Mouse (Mus musculus) cerebellum, adult 18-20 months (tissue): Measurements from ENCODE around the gene Ldhd.

Source experiments
- DNase-seq, 2 experiments: peaks; one replicate each; pipeline ENCODE4 v3.0.0; 2021

Gene Ldhd

DNA sequence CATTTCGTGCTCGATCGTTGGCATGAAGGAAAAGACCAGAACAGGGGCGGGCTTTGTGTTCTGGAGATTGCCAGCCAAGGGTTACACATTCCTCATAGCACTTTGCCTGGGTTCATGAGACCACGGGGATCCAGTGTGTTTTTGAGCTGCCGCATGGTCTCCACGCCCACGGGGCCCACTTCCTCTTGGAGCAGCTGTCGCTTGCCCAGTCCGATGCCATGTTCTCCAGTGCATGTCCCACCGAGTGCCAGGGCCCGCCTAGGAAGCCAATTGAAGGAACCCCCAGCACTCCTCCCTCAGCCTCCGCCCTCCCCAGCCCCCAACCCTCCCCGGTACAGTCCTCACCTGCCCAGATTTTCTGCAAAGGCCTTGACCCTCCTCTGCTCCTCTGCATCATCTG, 3.2 kb downstream of the Ldhd start:
- DNase-seq = no peak

DNA sequence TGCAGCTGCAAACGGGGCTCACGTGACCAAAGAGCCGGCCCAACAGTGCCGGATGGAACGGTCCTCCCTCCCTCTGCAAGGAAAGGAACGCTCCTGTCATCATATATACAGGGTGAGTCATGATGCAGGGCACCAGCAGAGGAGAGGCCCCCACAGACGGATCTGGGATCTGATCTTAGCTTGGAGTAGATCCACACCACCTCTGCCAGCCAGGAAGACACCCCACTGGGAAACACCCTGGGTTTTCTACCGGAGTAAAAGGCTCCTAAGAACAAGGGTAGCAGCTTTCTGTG, 3.7 kb downstream of the Ldhd start:
- DNase-seq = peak; percentile 24 to 26

DNA sequence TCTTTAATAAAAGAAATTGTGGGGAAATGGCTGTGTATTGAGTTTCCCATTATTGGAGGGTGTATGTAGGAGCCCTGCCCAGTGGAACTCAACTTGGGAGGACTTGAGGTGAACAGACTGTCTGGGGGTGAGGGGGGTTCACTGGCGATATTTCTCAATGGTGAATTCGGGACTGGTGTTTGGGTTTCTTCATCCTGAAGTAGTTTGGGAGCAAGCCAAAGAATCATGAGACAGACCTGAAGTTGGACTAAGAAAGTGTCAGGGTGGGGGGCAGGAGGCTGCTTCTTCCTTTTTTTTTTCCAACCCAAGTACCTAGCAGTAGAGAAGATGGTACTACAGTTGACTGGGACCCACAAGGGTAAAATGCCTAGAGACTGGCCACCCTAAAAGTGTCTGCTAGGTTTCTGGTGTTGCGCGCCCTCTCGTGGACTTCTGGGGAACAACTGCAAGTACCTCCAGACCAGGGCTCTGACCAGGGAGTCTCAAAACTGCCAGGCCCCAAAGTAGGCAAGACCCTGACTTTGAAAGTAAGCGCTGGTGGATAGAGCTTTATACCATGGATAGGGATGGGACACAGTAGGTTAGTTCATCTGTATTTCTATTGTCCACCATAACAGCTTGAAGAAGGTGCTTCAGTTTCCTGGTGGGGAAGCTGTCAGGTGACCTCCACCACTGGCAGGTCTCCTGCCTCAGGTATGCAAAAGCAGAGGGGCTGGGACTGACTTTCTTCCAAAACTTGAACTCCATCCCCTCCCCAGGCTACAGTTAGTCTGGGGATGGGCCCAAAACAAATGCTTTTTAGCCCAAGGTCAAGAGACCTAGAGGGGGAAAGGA, 4.3 kb downstream of the Ldhd start:
- DNase-seq = peak; percentile 80 to 86

DNA sequence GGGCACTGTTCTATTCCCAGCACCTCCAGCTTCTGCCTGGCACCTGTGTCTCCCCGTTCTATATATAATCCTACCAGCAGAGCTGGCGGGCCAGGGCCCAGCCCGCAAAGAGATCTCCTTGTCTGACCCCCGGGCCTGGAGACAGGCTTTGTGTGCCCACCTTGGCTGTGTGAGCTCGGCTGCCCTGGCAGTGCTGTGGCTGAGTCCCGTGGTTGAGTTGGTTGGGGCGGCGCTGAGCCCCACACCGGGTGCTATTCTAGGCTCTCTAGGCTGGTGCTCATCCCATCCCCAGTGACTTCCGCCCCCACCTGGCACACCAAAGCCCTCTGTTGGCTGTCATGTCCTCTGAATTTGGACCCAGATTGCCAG, 5.3 kb downstream of the Ldhd start:
- peak; percentile 45 to 57 for DNase-seq

DNA sequence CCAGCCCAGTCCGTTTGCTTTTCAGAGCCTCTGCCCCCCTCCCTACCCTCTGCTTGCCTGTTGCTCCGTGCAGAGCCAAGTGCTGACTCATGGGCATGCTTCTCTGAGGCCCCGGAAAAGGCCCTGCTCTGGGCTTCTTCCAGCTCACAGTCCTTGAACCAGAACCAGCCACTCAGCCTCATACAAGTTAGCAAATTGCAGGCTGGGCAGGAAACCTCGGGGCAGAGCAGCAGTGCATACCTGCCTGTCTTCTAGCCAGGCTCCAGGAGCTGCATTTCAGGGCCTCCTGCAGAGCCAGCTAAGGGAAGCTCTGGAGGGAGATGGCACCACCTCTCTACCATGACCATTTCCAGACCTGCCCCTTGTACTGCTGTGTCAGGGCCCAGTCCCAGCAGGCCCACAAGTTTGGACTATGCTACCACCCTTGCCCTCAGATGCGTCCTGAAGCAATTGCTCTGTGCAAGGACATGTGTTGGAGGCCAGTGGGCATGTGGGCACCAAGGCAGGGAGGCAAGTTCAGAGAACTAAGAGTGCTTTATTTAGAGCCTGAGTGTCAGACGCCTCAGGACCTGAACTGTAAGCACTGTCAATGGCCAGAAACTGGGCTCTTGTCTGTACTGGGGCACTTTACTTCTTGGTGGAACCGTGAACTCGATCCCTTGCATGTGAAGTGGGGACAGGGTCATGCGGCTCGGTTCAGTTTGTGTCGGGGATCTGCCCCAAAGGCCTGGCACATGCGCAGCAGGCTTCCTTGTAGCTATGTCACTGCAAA, 5.9 kb downstream of the Ldhd start:
- DNase-seq = peak; percentile 75 to 86

DNA sequence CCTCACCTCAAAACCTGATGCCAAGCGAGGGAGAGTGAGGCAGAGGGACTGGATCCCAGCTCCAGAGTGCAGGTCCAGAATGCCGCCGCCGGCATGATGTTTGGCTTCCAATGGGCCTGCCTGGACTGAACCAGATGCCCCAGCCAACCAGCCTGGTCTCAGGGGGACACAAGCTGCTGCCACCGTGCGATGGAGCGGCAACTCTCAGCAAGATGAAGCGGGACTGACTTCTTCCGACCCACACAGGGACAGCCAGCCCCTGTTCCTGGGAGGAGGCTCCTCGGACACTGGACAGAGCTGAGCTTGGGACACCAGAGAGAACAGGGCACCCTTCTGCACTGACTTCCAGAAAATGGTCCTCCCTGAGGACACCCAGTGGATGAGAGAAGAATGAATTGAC, 7.6 kb downstream of the Ldhd start:
- DNase-seq = no peak

DNA sequence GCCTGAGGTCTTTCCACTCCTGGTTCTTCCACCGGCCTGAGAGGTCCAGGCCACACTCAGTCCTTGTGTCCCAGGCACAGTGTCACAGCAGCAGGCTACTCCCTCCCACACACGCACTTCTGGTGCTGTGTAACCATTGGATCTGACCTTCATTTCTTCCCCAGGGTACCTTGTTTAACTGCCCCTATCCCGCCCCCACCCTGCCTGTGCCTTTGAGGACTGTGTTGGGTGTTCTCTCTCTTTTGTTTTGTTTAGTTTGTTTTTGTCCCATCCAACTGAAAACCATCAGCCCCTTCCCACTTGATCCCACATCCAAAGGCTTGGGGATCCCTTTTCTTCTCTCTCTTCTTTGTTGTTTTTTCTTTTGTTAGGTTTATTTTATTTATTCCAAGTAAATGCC, 8.1 kb downstream of the Ldhd start:
- DNase-seq = no peak

DNA sequence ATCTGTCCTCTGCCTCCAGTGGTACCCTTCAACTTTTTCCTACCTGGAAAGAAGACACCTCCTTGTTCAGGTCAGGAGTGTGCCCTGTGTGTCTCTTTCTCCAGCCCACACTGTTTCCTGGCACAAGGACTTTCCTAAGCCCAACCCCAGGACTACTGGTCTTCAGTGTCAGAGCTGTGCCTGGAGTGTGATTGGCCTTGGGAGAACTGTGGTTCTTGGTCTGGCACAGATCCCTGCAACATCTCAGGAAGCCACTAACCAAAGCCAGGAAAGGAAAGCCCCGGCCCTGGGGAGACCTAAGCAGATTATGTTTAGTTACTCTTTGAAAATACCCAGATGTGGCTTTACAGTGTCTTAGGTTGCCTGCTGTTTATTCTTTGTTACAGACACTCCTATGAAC, 10.2 kb downstream of the Ldhd start:
- DNase-seq = no peak

DNA sequence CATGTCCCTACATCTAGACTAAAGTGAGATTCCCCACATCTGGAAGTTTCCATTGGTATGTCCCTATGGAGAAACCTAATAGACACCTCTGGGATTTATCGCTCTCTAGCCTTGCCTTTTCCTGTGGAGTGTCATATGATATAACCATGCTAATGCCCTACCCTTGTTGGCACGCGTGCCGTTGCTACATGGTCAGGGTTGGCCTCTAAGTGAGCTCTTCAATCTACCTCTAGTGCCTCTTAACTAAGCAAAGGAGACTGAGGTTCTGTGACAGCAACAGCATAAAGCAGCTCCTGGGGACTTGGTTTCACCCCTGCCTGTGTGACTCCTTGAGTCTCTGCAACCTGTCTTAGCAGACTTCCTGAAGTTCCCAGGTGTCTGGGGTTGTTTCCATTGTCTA, 11.9 kb downstream of the Ldhd start:
- no peak for DNase-seq

DNA sequence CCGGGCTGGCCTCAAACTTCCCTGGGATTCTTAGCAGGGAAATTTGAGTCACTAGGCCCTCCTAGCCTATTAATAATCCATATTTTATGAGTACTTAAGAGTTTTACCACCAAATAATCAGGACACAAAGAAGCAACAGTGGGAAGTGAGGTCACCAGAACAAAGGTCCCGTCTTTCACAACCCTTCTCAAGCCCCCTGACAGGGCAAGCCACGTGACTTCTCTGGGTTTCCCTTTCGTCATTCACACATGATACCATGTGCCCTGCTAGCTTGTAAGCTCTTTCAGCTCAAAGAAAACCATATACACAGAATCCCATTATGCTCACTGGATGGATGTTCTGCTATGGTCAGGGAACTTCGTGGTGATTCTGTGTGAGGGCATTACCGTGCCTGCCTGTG, 12.4 kb downstream of the Ldhd start:
- DNase-seq = no peak

DNA sequence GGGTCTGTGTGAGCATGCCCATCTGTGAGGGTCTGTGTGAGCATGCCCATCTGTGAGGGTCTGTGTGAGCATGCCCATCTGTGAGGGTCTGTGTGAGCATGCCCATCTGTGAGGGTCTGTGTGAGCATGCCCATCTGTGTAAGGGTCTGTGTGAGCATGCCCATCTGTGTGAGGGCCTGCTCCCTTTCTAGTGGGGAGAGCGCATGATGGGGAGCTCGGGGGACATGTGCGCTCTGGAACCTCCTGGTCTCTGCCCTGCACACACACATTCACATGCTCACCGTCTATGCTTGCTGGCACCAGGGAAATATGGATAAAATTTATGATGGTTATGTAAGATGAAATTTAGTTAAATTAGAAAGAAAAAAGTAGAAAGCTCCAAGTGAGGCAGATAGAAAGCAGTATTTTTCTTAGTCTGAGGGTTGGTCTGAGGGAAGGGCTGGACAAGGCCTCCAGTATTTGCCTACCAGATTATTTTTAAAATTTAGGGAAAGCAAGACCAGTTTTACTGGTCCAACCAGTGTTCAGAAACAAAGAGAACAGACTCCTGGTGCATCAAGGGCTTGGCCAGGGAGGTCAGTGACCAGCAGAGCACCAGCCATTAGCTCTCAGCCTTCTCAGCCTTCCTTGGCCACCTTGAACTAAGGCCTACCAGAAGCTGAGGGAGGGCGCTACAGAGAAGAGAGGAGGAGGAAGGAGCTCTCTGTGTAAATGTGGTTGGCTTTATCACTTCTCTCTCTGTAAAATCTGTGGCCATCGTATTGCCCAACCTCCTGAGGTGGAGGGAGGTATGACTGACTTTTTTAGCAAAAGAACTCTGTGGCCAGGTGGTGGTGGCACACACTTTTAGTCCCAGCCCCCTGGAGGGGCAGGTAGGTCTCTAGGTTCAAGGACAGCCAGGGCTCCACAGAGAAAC, 15.1 kb downstream of the Ldhd start:
- DNase-seq = no peak

DNA sequence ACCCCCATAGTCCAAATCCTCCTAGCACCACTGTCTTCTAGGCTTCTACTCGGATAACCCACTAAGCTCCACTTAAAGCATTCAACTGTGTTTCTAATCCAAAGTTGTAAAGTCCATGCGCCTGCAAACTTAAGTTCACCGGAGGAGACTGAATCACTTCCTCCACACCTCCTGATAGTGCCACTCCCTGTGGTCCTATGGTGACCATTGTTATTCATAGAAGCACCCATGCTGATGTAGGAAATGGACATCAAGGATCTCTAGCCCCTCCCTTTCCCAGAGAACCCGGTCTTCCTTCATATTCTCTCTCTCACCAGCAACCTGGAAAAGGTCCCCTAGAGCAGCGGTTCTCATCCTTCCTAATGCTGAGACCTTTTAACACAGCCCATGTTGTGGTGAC, 17.0 kb downstream of the Ldhd start:
- DNase-seq = no peak

DNA sequence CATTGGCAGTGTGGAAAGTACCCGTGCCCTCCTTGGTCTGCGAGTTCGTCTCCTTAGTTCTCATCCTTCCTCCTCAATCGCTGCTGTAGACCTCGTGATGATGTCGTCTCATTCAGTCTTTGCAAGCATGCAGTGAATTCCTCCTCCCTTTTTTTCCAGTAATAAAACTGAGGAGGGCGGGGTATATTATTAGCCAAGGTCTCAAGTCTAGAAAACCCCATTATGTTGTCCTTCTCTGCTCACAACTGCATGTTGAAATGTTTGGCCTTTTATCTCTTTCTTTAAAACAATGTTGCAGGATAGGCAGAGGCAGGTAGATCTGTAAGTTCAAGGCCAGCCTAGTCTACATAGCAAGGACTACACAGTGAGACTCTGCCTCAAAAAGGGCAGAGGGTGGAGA, 22.8 kb downstream of the Ldhd start:
- DNase-seq = no peak

DNA sequence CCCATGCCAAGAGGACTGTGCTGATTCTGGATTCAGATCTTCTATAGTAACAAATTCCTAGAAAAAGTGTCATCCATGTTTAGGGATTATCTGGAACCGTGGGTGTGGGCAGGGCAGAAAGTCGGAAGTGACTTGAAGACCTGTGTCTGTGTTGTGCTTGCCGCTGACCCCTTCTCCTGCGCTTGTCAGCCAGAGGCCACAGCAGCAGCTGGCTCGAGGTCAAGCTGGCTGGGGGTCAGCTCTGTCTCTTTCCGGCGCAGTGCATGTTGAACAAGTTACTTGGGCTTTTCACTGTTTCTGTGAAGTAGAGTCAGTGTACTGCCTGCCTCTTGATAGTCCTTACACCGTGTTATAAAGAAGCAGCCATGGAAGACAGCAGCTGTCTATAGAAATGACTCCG, 23.2 kb downstream of the Ldhd start:
- no peak for DNase-seq

DNA sequence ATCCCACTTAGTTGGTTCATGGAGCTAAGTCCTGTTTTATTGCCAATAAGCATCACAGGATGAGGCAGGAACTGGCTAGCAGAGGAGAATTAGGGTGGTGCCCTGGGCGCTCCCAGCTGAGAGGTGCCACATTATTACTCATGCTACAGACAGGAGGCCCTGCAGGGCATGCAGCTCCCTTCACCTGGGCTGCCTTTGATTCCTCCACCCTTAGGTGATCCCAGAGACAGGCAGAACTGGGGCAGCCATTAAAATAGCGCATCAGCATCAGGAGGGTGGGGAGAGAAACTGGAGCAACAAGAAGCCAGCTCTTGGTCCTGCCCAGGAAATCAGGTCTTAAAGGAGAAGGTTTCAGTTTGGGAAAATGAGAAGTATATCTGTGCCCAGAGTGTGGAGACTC, 25.2 kb downstream of the Ldhd start:
- DNase-seq = peak in 1 of 2 experiments; percentile 15

DNA sequence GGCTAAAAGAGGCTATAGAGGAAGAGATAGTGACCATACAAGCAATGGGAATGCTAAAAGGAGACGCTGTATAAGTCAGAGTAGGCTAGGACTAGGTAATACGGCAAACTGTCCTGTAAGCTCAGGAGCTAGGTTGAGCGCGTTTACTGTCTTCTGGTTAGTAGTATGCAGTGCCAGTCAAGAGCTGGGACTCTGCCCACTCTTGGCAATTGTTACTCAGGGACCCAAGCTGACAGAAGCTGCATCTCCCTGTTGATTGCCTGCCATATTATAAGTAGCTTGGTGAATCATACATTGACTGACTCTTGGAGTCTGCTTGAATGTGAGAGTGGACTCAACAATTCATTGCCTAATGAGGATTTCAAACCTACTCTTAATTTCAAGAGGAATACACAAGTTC, 28.1 kb downstream of the Ldhd start:
- peak; percentile 66 to 76 for DNase-seq

DNA sequence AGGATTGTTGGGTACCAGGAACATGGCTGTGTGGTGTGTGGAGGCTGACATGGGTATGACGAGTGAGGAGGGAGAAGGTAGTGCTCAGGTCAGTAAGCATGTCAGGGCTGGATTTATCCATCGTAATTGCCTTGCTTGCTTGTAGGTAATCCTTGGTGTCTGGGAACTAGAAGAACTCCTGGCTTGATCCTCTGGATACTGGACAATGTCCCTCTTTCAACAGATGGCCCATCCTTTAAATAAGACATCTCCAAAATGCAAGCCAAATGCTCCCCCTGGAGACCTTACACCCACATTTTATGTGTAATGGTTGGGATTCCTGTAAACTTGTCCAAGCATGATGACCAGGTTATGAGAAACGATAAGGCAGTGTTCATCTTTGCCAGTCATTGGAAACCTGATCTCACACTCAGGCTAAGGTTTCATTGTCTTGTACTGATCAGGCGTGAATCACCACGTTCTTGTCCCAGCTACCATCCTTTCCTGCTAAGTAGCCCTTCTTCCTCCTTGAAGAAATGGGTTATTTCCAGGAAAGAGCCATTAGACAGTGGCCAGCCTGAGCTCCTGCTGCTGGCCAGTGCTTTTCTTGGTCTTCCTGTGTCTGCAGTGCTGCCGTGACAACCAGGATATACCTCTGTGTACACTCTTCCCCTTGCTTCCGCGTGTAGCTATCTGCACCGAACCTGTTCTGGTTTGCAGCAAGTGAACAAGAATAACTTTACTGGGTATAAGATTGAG, 30.3 kb downstream of the Ldhd start:
- peak; percentile 30 to 34 for DNase-seq

DNA sequence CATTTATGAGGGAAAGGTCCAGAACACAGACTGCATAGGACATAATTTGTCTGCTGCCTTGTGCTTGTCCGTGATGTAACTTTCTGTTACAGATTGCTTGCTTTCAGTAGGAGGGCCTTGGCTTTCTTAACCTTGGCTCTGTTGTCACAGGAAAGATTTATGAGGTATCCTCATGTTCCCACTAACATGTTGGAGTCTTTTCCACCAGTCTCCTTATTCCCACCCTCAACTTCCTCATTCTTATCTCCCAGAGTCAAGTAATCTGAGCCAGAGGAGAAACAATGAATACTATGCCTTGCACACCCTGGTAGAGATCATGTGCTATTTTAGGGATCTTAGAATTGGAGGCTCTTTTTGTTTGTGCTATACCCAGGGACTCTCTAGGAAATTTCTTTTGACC, 32.9 kb downstream of the Ldhd start:
- no peak for DNase-seq

DNA sequence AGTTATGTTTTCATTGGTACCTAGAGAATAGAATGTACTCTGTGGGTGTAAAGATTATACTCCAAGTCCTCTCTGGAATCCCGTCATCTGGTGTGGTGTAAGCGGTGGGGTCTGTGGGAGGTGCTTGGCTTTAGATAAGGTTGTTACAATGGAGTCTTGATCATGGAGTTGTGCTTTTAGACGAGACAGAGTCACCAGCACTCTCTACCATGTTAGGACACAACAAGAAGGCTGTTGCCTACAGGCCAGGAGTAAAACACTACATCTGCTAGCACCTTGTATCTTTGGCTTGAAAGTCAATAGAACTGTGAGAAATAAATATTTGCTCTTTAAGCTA, 33.7 kb downstream of the Ldhd start:
- DNase-seq = no peak

DNA sequence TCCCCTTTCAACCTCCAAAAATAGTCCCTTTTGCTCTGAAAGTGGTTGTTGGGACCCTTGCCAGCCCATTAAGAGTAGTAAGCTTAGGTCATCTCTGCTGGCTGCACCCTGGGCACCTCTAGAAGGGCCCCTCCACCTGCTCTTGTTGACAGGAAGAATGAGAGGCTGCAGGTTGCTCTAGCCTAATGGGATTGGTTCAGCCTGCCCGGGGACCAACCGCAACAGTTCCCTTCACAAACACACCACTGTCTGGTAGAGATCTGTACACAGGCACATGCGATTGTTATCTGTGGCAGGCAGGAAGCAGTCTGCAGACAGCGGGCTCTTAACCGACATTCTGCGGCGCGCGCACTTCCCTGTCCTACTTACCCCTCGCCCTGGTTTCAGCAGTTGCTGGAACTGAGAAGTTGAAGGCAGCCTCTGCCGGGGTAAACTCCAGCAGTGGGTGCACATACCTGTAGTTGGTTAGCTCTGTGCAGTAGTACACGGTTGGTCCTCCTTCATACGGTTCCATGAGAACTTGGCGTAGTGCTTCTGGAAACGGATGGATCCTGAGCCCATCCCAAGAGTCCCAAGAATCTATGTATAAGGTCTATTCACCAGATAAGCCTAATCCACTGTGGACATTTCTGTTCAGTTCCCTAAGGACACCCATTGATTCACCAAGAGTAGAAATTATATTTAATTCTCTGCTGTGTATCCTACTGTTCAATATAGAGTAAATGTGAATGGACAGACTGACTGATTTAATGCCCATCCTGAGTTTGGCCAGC, 34.3 kb downstream of the Ldhd start:
- no peak for DNase-seq

DNA sequence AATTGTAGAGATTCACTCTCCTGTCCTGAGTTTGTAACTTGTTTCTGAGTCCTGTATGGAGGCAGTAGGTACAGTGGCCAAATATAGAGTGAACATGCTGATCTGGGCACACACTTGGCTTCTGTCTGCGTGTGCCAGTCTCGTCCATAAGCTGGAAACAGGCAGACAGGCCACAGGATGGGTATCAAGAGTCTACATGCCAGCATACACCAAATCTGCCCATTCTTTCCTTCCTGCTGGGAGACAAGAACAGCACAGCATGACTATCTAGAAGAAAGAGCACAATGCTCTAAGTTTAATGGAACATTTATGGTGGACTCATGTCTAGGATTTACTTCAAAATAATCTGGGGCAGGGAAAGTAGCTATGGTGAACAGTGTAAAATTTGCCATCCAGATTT, 35.2 kb downstream of the Ldhd start:
- peak; percentile 32 to 42 for DNase-seq
